Mouse (Mus musculus) spleen, postnatal 4 days (tissue): Measurements from ENCODE around the gene Dnase2b.

Source experiments
- DNase-seq, 2 experiments: peaks; one replicate each; pipeline ENCODE4 v3.0.0; 2022; ENCODE audit warnings: low spot score in 2 of 2

Gene Dnase2b

DNA sequence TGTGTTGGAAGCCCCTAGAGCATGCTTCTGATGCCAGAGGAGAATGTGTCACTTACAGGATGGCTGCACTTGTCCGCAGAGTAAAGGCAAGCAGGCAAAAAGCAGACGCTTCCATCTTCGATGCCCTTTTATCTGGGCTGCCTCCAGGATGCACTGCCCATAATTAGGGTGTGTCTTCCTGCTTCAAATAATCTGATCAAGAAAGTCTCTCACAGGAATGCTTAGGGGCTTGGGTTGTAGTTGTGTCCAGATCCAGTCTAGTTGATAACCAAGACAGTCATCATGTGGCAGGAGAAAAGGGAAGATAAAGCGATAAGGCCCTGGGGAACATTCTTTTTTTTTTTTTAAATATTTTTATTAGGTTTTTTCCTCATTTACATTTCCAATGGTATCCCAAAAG, at the start of gene Dnase2b:
TSS of gene Dnase2b (minus strand) at position 101 of the 400 bp plus-strand sequence.
- DNase-seq: no peak

DNA sequence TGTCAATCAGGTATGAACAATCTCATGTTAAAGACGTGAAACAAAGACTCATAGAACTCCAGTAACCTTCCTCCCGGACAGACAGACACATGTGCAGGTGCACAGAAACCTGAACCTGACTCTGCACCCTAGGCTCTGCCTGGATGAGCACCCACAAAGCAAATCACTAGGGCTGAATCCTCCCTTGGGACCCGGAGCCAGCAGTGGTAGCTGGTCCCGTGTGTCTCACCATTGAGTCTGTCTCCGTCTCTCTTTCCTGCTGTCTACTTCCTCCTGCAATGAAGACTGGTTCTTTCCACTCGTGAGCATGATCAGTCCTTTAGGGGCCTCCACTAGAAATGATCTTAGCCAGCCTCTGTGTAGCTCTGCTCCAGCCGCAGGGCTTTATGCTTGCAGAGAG, 46.5 kb upstream of the Dnase2b start:
- no peak for DNase-seq

DNA sequence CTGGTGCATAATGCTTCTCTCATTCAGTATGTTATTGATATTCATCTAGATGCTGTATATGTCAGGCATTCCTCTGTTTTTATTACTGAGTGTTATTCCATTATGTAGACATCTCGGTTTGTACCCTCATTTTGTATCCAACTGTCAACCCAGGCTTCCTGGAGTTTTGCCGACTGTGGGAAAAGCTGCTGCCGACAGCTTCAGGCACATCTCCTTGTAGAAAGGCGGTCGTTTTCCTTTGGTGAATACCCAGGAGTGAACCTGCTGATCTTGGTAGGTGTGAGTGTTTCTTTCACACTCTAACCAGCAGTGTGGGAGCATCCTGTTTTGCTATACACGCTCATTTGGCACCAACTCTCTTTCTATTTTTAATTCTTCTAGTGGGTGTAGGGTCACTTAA, 45.6 kb upstream of the Dnase2b start:
- DNase-seq: no peak

DNA sequence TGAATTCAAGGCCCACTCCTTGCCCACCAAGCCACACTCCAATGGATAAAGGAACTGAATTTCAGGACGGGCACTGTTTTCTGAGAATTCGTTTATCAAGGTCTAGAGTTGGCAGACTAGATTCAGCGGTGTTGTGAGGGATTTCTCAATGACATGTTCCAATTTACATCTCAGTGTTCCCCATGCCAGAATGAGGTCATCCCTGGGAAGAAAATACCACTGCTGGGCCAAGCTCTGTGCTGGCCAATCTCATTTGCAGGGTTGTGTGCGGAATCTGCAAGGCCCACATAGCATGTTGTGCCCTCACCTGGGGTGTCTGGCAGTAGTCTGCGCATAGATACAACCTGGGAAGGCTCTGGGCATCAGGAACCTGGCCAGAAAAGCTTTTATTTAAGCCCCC, 43.9 kb upstream of the Dnase2b start:
- DNase-seq: no peak

DNA sequence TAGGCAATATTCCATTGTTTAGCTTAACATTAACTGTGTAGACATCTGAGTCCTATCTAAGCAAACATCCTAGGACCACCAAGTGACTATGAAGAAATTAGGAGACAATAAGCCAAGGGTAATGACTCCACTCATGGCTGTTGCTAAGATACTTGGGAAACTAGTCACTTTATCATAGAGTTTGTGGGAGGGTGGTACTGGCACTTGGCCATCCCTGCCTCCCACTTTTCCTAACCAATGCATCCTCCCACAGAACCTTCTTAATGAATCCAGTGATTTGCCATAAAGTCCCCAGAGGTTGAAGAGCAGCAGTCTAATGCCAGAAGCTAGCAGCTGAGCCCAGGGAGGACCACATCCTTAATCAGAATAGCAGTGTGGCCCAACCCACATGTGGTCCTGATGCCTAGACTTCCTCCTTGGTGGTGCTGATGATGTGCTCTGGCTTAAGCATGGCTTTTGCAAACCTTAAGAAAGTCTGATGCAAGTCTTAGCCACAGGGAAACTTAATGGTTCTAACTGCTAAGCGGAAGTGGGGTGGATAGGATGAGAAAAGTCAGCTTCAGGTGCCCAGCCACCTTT, 42.8 kb upstream of the Dnase2b start:
- DNase-seq: no peak

DNA sequence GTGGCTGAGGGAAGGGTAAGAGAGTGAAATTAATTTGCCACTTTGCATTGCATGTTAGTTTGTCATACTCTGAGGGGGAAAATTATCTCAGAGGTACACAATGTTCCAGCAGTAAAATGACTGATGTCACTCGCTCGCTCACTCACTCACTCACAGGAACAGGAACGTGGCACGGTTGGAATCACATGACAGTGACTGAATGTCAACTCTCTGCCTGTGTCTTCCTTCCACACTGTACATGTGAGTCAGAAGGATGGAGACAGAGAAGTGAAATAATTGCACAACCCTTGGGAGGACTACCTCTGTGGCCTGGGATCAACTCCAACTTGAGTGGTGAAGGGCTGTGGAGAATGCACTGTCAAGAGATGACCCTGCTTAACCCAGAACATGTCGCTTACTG, 42.0 kb upstream of the Dnase2b start:
- DNase-seq: no peak

DNA sequence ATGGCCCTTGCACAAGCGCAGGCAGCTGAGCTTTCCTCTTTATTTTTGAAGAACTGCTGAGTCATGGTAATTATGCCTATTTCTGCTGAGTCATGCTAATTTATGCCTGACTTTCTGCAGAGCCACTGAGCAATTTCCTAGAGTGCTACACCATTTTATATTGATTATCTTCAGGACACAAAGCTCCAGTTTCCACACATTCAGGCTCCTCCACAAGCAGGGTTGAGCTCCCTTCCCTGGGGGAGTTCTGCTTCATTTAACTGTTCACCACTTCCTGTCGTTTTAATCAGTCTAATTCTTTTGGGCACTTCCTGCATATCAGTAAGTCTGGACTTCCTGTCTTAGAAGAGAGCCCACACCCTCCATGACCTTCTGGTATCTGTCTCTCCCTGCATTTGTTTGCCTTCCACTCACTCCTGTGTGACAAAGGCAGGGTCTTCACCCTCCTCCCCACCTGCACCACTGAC, 39.7 kb upstream of the Dnase2b start:
- DNase-seq: no peak

DNA sequence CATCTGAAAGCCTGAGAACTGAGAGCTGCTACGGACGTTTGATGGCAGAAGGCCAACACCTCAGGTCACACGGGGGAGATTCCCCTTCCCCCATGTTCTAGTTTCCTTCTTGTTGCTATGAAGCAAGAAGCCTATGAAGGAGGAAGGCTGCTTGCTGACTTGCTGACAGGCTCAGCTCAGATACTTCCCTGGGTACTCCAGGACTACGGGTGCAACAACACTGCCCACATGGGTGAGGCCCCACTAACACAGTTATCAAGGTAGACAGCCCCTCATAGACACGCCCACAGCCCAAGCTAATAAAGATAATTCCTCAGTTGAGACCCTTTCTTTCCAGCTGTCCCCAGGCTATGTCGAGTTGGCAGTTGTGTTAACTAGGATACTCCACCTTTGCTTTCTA, 38.3 kb upstream of the Dnase2b start:
- peak in 1 of 2 experiments; percentile 15 for DNase-seq

DNA sequence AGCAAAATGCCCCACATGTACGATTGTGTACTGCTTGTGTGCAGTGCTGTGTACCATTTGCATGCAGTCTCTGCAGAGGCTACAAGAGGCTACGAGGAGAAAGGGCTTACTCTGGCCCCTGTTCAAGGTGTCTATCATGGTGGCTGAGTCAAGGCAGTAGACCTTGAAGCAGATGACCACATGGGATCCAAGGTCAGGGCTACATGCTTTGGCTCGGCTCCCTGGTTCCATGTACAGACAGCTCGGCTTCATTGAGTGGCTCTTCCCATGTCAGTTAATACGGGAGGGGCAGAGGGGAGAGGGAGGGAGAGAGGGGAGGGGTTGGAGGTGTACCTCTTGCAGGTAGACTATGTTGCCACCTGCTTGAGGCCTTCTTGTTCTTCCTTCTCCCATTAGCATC, 37.0 kb upstream of the Dnase2b start:
- no peak for DNase-seq

DNA sequence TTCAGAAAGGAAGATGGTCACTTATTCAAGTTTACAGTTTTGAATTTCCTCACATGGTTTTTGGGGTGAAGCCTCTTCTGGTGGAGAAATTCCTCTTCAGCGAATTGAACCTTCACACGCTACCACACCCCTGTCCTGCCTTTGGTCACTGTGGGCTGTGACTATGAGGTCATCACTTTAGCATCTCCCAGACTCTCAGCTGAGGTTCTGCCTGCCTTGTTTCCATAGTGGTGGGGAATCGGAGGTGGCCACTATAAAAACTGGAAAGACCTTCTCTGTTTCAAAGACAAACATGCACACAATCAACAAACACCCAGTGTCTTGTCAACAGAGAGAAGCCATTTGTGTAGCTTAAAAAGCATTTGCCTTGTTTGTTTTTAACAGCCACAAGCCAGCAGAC, 35.8 kb upstream of the Dnase2b start, which contains the start of gene 4930503B20Rik:
TSS of gene 4930503B20Rik (minus strand) at position 101 of the 400 bp plus-strand sequence.
- DNase-seq: no peak

DNA sequence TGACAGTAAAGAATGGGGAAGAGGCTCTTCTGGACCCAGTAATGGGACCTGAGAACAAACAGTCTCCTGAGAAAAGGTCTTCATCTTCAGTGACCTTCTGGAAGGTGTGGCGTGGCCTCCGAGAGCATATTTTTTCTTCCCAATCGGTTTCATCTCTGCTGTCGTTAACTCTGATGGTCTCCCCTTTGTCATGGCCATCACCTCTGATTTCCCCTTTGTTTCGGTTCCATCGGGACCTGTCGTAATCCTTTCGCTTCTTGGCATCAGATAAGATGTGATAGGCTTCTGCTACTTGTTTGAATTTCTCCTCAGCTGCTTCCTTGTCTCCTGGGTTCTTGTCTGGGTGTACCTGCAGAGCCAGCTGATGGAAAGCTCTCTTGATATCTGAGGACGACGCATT, 35.3 kb upstream of the Dnase2b start:
- DNase-seq: no peak

DNA sequence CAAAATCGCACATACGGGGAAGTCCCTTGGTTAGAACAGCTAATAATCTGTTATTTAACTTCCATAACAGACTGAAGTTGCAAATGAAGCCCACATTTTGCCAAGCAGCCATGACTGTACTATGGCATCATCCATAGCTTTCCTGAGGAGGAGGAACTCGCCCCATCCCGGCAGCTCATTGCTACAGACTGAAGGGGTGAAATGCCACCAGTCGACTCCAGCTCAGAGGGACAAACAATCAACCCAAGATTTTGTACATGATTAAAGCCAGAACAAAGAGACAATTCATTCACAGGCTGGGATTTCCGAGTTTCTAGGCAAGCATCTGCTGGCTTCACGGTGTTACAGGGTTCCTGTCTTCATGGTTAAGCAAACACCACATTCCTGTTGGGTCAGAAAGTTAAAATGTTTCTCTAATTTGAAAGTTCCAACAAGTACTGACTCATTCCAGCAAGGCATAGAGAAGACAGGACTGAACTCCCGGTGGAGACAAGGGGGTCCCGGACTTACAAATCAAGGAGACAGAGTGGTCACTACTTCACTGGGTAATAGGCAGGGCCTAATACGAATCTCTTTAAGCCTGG, 34.0 kb upstream of the Dnase2b start:
- DNase-seq: no peak

DNA sequence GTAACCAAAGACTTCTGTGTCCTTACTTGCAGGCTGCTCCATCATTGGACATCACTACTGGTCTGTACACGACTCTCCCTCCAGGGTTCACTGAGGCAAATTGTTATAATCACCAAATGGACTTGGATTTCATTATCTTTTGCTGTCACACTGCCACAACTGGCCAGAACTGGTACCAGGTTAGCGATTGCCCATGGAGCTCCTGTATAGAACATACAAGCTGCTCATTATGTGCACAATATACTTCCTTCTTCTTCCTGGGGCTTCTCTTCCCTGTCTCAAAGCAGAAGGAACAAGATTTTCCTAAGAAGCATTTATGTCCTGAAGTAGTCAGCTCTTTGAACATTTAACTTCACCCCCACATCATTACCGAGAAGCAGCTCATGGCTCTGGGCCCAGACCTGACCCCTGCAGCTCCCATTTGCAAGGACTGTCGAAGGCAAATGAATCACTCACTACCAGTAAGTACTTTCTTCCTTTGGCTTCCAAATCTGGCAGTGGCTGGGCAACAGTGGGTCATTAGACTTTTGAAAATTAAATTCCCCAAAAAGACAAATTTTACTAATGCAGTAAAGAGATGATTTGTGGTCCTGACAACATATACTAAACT, 26.5 kb upstream of the Dnase2b start:
- DNase-seq: no peak

DNA sequence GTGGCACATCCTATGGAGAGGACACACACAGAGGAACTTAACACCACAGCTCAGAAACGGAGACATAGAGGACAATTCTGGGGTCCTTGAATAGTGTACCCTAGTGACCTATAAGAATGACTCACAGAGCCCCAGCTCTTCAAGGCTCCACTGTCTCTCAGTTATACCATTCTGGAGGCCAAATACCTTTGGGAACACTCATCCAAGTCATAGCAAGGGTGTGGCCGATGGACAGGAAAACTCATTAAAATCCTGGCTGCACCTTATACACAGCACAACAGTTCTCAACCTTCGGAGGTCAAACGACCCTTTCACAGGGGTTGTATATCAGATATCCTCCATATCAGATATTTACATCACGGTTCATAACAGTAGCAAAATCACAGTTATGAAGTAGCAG, 17.1 kb upstream of the Dnase2b start:
- DNase-seq: no peak

DNA sequence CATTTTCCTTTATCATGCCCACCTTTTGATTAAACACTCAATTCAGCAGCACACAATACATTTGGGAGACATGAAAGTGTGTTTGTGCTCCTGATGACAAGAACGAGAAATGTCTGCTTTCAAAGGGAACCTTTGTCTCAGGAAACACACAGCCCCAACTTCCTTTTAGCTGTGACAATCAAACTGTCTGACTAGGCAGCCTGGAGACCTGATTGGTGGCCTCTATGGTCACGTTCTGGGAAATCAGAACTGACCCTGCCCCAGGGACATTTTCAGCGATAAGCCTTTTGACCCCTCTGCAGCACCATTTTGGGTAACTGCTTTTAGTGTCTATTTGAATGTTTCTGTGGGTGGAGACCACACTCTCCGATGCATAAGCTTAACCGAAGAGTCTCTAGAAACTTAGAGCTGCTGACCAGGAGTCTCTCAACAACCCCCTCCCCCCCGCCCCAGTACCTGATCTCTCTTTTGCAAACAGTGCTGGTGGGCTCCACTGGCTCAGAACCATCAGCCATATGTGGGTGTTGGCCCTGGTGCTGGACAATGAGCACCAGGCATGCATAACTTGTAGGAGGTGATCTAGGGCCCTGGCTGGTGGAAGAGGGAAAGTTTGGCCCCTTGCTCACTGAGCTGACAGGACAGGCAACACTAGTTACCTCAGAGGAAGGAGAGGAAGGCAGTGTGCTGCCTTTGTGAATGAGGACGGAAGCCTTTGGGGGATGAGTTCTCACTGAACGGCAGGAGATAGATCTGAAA, 13.0 kb upstream of the Dnase2b start:
- DNase-seq: no peak

DNA sequence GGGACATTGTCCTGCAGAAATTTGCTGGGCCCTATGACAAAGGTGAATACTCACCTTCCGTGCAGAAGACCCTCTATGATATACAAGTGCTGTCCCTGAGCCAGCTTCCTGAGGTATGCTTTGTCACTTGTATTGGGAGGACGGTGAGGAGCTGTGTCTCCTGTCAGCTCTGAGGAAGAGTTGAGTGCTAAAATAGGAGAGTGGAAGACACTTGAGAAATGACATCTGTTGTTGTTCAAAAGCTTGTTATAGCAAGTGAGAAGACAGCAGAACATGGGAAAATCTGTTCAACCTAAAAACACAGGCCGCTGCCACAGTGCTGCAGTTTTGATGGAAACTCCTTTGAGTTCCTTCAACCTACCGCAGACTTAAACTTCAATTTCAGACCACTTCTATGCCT, 10.4 kb upstream of the Dnase2b start:
- DNase-seq: no peak

DNA sequence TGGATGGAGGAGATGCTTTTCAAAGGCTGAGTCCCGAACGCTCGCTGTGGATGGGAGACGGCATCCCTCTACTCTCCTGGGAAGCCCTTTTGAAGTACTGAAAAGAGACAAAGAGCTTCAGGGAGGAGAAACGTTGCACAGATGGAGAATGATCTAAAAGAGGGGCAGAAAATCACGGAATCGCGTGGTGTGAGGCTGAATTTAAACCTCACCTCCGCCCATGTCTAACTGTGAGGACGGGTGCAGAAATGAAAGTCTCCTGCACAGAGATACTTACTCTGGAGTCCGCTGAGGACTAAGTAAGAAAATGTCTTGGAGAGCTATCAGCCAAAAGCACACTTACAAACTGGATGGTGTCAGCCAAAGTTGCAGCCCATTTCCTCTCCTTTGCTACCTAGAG, 6.6 kb upstream of the Dnase2b start:
- no peak for DNase-seq

DNA sequence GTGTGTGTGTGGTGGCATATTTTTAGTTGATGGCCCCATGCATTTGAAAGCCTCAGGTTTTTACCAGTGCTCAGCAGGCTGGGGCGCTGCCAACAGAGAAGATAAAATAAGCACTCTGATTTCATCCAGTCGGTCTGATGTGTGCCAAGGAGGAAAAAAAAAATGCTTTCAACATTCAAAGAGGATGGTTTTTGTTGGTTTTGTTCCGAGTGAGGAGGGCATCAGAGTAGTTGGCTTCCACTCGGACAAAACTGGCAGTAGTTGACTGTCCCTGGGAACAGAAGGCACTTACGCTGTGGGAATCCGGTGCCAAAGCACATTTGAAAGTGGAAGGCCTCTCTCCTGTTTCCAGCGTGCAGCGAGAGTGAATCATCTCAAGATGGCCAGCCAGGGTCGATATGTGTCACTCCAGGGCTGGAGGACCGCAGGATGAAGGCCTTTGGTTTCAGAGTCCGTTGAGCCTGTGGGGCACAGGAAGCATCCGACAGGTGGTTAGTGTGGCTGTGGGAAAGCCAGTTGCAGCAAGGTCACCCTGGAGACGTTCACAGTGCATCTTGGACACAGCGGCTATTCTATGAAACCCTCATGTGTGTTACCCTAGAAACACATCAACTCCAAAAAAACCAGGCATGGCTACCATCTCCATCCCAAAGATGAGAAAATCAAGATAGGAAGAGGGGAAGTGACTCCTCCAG, 5.3 kb upstream of the Dnase2b start:
- no peak for DNase-seq

DNA sequence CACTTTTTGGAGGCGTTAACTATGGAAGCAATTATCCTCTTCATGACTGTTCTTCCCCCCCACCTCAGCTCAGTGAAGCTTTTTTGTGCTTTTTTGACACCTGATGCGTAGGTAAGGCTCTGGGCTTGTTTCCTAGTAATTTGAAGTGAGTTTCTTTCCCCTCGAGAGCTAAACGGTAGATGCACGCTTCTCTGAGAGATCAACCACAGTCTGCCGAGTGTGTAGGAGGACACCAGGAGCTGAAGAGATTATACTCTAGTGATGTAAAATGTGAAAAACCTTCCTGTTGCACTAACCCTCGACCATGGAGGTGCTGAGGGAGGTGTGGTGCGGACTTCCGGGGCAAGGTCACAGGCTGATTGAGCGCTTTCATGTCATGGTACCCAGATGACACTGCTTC, 4.7 kb upstream of the Dnase2b start:
- DNase-seq: no peak

DNA sequence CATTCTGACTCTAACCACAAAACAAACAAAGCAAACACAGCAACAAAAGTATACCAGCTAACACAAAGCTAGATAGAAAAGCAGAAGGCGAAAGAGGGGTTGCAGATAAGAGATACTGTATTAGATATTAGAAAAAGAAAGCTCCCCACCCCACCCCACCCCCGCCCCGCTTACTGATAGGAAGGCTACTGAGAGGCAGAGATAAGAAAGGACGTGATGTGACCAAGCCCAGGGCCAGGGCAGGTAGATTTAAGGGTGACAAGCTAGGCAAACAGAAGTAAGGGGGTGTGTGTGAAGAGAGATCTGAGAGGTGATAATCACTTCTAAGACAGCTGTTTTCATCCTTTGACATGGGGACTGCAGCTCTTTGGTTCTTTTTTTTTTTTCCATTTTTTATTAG, 3.0 kb upstream of the Dnase2b start:
- DNase-seq: no peak

DNA sequence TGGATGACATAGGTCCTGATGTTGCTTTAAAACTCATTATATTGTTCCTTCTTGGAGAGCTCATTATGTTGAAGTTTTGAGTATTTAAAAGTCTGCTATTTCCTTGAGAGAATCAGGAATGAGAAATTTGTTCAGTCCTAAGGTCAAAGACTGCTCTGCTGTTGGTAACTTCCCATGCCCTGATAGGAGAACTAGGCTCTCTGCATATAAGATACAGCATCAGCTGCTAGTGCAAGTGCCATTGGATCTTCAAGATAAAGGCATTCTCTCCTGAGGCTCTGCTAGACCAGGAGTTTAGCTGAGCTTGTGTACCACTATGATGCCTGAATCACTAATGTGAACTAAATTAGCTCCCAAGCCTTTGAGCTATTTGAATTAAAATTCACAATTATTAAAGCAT, 2.5 kb upstream of the Dnase2b start:
- DNase-seq: no peak
